Mouse (Mus musculus): ENCODE results near the gene Slc1a1. TPM values are rescaled to one million over a fixed set of nuclear protein-coding genes. Genes with fewer than 3 reads are reported as not detected.

Slc1a1 gene
- total RNA-seq, 2 experiments from 2014 or later, result 138 to 140 TPM

GRCm38 (mm10) chr19:28852001-28852400 is 17.2 kb downstream of the Slc1a1 start:
- no peak for DNase-seq

GRCm38 (mm10) chr19:28854831-28855230 is 20.0 kb downstream of the Slc1a1 start:
- DNase-seq, result no peak

DNA sequence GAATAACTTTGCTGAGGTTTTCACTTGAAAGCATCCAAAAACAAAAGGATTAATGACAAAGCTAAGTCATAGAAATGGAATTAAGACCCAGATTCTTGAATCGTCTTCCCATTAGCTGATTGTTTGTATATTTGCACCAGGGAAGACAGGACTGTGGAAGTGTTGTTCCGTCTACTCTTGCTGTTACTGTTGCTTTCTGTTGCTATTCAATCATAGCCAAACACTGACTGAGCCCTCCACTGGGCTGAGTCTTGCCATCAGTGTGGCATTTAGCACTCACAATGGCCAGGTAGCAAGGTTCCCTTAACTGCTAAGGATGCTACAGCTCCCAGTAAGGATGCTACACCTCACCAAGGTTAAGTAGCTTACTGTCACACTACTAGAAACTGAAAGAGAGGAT is 25.4 kb downstream of the Slc1a1 start:
- DNase-seq, result no peak

- DNase-seq, result no peak
Observed at GRCm38 (mm10) chr19:28863626-28864025, 28.8 kb downstream of the Slc1a1 start.

GRCm38 (mm10) chr19:28864981-28865380 is 30.1 kb downstream of the Slc1a1 start:
- DNase-seq, result no peak

DNA sequence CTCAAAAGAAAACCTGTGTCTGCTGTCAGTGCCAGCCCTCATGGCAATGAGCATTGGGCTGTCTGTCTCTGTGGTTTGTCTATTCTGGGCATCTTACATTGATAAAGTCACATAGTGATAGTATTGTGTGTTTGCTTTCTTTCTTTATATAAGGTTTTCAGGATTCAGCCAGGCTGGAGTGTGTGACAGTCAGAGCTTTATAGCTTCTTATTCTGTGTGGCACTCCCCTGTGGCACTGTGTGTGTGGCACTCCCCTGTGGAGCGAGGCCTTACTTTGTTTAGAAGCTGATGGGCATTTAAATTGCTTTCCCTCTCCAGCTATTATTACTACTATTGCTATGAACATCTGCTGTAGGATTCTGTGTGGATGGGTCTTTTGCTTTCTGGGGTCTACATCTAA is 30.7 kb downstream of the Slc1a1 start:
- no peak for DNase-seq

DNA sequence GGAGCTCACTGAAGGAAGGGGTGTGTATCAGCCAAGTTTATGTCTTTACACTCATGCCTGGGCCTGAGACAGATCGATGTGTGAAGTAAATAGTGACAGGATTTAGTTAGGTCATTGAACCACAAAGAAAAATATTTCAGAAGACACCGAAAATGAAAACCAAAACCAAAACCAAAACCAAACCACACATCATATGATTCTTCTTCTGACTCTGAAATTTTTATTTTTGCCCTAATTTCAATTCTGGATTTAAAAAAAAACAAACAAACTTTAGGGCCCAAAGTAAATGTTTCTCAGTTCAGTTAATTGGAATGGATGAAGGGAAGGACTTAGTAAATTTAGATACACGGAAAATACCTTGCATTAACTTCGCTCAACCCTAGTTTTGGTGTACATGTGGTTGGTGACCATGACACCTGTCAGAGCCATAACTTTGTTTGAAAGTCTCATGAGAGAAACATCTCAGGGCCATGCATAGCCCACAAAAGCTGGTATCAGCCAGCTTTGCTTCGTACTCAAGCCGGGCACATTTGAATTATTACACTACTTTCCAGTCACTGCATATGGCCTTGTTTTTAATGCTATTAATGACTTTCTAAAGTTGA is 34.5 kb downstream of the Slc1a1 start:
- DNase-seq, result no peak

- no peak for DNase-seq
Observed at GRCm38 (mm10) chr19:28870351-28870750, 35.5 kb downstream of the Slc1a1 start.

GRCm38 (mm10) chr19:28879476-28879875 is 44.6 kb downstream of the Slc1a1 start:
- DNase-seq, result no peak

GRCm38 (mm10) chr19:28883126-28883525 is 48.3 kb downstream of the Slc1a1 start:
- no peak for DNase-seq

- DNase-seq, result no peak
Observed at GRCm38 (mm10) chr19:28888496-28888895, 53.6 kb downstream of the Slc1a1 start.

DNA sequence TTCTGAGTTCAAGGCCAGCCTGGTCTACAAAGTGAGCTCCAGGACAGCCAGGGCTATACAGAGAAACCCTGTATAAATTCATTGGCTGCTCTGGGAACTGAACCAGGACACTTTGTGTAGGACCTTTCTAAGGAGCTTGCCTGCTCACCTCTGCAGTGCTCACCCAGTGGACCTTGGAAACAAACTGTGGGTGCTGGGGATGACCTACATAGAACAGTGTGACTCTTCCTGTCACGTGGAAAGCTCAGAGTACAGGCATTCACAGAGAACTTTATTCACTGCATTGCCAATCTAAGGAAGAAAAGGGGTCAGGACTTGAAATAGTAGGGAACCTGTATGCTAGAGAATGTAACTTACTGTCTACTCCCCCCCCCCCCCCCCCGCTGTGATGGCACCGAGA is 54.4 kb downstream of the Slc1a1 start:
- no peak for DNase-seq

DNA sequence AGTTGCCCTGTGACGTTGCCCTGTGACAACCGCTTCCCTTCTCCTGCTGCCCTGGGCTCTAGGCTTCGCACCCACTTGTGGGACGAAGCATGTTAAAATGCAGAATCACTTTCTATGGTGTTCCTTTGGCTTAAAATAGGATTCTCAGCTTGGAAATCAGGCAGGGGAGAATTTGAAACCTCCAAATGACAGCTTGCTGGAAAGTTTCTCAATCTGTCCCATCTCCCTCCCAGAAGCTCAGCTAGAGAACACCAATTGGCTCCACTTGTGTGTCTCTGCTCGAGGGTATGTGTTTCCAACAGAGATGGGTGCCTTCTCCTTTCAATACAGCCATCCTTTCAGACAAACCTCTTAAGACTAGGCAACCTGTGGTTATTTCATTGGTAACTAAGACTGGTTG is 56.4 kb downstream of the Slc1a1 start:
- peak in 1 of 2 experiments; percentile 56 for DNase-seq

GRCm38 (mm10) chr19:28891864-28892263 is 57.0 kb downstream of the Slc1a1 start:
- DNase-seq, result no peak

DNA sequence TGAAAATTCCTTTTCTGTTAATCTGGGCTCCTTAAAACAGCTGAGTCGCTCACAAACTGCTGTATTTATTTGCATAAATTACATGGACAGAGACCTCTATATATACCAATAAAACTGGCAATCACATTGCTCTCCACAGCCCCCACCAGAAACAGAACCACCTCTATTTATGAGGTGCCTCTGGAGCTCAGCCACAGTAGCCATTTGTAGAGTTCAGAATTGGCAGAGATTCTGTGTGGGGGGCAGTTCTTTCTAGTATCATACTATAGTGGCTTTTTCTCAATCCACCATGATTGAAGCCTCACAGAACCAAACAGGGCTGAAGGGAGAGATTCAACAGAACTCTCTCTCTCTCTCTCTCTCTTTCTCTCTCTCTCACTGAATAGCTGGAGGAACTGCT is 61.8 kb downstream of the Slc1a1 start:
- no peak for DNase-seq

- no peak for DNase-seq
Observed at GRCm38 (mm10) chr19:28897497-28897896, 62.6 kb downstream of the Slc1a1 start.

DNA sequence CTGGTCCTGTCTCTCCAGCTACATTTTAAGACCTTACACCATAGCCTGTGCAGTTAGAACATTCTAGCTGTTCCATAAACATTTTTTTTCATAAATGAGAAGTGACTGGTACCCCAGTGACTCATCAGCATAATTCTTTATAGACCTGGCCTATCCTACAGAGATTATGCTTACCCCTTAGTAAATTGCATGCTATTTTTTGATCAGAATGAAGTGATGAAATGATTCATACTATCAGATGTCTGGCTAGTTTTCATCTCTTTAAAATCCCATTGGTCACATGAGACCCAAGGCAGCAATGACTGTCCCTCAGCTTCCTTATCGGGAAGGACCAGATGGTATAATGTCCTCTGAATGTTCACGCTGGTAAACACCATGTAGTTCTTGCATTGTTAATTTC is 65.9 kb downstream of the Slc1a1 start:
- DNase-seq, result no peak

- no peak for DNase-seq
Observed at GRCm38 (mm10) chr19:28902111-28902510, 67.3 kb downstream of the Slc1a1 start.

DNA sequence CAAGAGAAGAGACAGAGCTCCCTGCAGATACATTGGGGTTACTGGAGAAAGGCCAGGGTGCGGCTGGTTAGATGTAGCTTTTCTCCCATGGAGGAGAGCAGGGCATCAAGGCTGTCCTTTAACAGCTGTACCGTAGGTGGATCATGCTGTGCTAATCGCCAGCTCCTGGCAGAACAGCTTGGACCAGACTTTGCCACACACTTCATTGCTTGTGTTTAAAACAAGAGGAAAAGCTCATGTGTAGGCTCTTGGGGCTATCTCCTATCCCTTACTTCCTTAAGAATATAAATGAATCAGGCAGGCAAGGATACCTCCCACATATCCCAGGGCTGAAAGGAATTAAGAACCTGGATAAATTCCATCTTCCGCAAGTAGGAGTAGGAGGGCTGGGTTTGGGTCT is 68.0 kb downstream of the Slc1a1 start:
- peak; percentile 72 to 74 for DNase-seq

GRCm38 (mm10) chr19:28903536-28904119 is 68.8 kb downstream of the Slc1a1 start:
- DNase-seq, result no peak

GRCm38 (mm10) chr19:28908186-28908585 is 73.3 kb downstream of the Slc1a1 start:
- no peak for DNase-seq

DNA sequence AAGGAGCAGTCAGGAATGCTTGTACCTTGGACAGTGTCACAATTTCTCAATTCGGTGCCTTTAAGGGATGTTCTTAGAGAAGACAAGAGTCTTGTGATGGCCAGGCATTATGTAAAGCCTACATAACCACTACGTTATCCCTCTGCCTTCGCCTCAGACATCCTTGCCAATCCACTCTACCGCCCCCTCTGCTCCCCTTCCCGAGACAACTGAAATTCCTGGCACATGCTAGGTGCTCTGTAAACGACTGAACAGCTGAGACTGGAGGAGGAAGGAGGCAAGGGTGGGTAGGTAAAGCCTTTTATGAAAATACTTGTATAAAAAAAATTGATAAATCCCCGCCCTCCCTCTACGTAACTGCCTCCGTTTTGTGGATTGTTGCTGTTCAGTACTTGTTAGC is 73.8 kb downstream of the Slc1a1 start:
- DNase-seq, result no peak

DNA sequence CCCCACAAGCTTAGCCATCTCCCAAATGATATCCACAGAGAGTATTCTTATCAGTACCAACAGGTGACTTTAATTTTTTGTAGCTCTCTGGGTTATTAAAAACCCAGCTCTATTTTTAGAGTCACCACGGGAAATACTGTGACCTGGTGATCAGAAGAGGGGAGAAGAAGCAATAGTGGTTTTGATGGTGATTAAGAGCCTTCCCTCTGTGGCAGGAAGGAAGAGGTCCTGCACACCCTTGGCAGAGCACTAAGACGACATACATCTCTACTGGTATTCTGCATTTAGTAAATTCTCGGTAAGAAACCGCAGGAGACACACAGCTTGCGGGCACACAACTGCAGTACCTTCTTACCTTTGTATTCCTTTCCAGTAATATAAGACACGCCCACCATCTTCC is 79.7 kb downstream of the Slc1a1 start:
- no peak for DNase-seq

DNA sequence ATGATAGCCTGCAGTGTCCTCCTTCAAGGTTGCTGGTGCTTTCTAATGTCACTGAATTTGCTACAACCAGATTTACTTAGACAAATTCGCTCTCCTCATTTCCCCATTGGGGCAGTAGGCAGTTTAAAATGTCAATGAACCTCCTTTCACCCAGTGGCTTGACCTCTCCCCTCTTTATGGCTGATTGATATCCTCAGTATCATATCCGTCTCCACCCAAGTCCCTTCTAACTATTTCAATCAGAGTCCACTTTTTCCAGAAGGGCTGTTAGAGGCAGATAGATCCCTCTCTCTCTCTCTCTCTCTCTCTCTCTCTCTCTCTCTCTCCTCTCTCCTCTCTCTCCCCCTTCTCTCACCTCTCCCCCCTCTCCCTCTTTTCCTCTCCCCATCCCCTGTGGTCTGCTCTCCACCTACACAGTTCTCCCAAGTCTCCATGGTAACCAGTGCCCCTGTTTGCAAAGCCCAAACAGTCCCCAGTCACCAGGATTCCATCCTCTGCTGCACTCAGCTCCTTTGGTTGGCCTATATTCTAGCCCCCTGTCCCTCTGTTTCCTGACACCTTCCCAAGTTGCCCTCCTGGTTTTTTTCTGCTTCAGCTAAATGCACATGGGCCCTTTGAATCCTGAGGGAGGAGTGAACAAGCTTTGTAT is 80.9 kb downstream of the Slc1a1 start:
- DNase-seq, result no peak
